Mouse (Mus musculus) hindbrain, embryonic 10.5 days (tissue): ENCODE data around the gene Dnajc5g. TPM values are rescaled to one million over a fixed set of nuclear protein-coding genes. Genes with fewer than 3 reads are reported as not detected.

Experiments used
- DNase-seq: peaks from one replicate; pipeline ENCODE4 v3.0.0-alpha.2; 2017; ENCODE audit warnings: low spot score
- H3K27ac ChIP-seq: fragments of 300-500 bp; sonication (generic); 2 replicates; pipeline ENCODE4 v1.5.1; 2016; ENCODE audit warnings: mild to moderate bottlenecking, moderate library complexity
- H3K27me3 ChIP-seq: fragments of 300-500 bp; sonication (generic); 2 replicates; pipeline ENCODE4 v1.6.1; 2016; ENCODE audit warnings: mild to moderate bottlenecking; ENCODE audit not compliant: poor library complexity, insufficient read depth, severe bottlenecking
- H3K36me3 ChIP-seq: fragments of 300-500 bp; sonication (generic); 2 replicates; pipeline ENCODE4 v1.6.1; 2016; ENCODE audit warnings: mild to moderate bottlenecking, moderate library complexity
- H3K4me1 ChIP-seq: fragments of 300-500 bp; sonication (generic); replicated peaks from 2 replicates; pipeline ENCODE4 v1.6.1; 2016; ENCODE audit warnings: mild to moderate bottlenecking
- H3K4me3 ChIP-seq: fragments of 300-500 bp; sonication (generic); 2 replicates; pipeline ENCODE4 v1.5.1; 2016; ENCODE audit warnings: mild to moderate bottlenecking, moderate library complexity
- H3K9me3 ChIP-seq: fragments of 300-500 bp; sonication (generic); 2 replicates; pipeline ENCODE4 v1.6.1; 2016; ENCODE audit warnings: mild to moderate bottlenecking, moderate library complexity
- WGBS: fragments of 180-500 bp; shearing (Covaris S2); methylation state at CpG from one replicate; pipeline ENCODE4 v1.1.7; 2016; 5-methylcytosine and 5-hydroxymethylcytosine counted together
- polyA plus RNA-seq: library from polyadenylated mRNA; unstranded; fragments of >200 nt; fragmentation: Nextera tagmentation; extraction: Ambion mirVana; gene quantifications from 2 replicates; pipeline ENCODE4 v1.2.1, GENCODE M21; 2016

Dnajc5g gene
- polyA plus RNA-seq, 1 experiment from 2014 or later = not detected

DNA sequence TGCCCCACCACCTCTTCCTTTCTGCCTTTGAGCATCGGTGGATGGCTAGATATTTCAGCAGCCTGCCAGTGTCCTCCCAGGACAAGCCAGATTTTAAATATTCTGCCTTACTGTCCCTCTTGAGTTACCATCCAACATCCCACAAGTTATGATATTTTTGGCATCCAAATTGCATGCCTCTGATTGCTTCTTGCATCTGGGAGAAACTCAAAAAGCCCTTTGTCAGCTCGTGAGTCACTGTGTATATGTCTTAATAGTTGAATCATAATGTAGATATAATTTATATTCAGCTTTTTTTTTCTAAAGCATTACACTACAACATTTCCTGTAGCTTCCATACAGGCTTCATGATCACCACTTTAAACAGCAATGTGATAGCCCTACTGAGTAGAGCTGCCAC, 19.0 kb upstream of the Dnajc5g start:
- Histone ChIP-seq H3K27me3 (peaks cover 78% of the 10 kb centered on the region), H3K4me1 (peaks cover 37% of the 10 kb centered on the region), H3K27ac (0 out of 2 replicates have a peak overlapping the region, but pooled peaks have one; percentile 35), H3K4me3 (no peak overlapping the region), H3K36me3 (no peaks in the 10 kb centered on the region), H3K9me3 (no peaks in the 10 kb centered on the region)
- WGBS = 80% methylated on average over 2 of the region's 2 CpGs
- DNase-seq = no peak

- peak; percentile 32 for DNase-seq
- Histone ChIP-seq H3K27me3 (peaks cover 100% of the 10 kb centered on the region), H3K27ac (peak overlapping the region; percentile 65), H3K4me1 (peaks cover 39% of the 10 kb centered on the region), H3K9me3 (no peaks in the 10 kb centered on the region), H3K4me3 (peak overlapping the region; percentile 47), H3K36me3 (no peaks in the 10 kb centered on the region)
- WGBS = under 1% methylated on average over 47 of the region's 53 CpGs
These were observed 13.7 kb upstream of the Dnajc5g start for GRCm38 (mm10) chr5:31092231-31092975.

GRCm38 (mm10) chr5:31093151-31094041, 12.7 kb upstream of the Dnajc5g start:
- H3K4me1 ChIP-seq = peaks cover 39% of the 10 kb centered on the region
- H3K9me3 ChIP-seq = no peaks in the 10 kb centered on the region
- peaks cover 100% of the 10 kb centered on the region for H3K27me3 ChIP-seq
- H3K36me3 ChIP-seq = no peaks in the 10 kb centered on the region
- DNase-seq = peak; percentile 57
- H3K4me3 ChIP-seq = peak overlapping the region; percentile 47
- WGBS = under 1% methylated on average over 54 of the region's 54 CpGs
- peak overlapping the region; percentile 65 for H3K27ac ChIP-seq

- Histone ChIP-seq H3K4me3 (peak overlapping the region; percentile 47), H3K27ac (no peak overlapping the region), H3K27me3 (peaks cover 96% of the 10 kb centered on the region), H3K36me3 (no peaks in the 10 kb centered on the region), H3K4me1 (peaks cover 39% of the 10 kb centered on the region), H3K9me3 (no peaks in the 10 kb centered on the region)
- 2% methylated on average over 29 of the region's 29 CpGs for WGBS
- peak; percentile 31 for DNase-seq
These were observed 11.8 kb upstream of the Dnajc5g start for GRCm38 (mm10) chr5:31094100-31094798.

GRCm38 (mm10) chr5:31094799-31095691, 11.0 kb upstream of the Dnajc5g start:
- peak; percentile 62 for DNase-seq
- under 1% methylated on average over 59 of the region's 59 CpGs for WGBS
- no peak overlapping the region for H3K27ac ChIP-seq

DNA sequence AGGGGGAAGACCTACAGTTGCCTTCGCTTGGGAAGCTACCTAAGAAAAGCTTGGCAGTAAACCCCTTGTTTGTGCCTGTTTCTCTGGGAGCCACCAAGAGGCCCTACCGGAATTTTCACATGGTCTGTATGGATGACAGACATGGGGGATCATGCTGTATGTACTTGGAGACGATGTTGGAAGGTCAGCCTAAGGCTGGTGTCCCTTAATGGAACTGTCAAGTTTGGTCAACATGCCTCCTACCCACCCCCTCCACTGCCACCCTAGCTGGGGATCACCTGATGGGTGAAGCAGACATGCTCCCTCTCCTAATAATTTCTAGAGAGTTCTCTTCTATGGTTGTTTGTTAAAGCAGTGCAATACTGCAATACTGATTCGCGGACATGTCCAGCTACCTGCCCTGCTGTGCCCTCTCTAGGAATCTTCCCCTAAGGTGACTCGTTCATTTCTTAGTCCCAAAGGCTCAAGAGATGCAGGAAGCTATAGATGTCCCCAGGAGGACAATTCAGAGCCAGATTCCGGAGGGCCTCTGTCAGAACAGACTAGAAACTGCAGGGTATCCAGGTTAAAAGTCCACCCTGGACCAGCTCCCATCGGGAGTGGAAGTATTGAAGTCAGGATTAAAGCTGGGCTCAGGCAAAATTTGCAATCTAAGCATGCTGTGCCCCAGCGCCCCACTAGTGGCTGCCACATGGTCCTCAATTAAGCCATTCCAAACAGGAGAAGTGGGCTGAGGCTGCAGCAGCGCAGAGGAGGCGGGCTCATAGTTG, 10.2 kb upstream of the Dnajc5g start:
- Histone ChIP-seq H3K36me3 (no peaks in the 10 kb centered on the region), H3K27ac (no peak overlapping the region), H3K4me3 (peak overlapping the region; percentile 47), H3K27me3 (peaks cover 87% of the 10 kb centered on the region), H3K9me3 (no peaks in the 10 kb centered on the region), H3K4me1 (peaks cover 39% of the 10 kb centered on the region)
- no peak for DNase-seq
- 26% methylated on average over 11 of the region's 11 CpGs for WGBS

More at GRCm38 (mm10) chr5:31094799-31095691, 11.0 kb upstream of the Dnajc5g start:
- Histone ChIP-seq H3K4me1 (peaks cover 39% of the 10 kb centered on the region), H3K36me3 (no peaks in the 10 kb centered on the region), H3K9me3 (no peaks in the 10 kb centered on the region), H3K27me3 (peaks cover 95% of the 10 kb centered on the region), H3K4me3 (peak overlapping the region; percentile 47)

DNA sequence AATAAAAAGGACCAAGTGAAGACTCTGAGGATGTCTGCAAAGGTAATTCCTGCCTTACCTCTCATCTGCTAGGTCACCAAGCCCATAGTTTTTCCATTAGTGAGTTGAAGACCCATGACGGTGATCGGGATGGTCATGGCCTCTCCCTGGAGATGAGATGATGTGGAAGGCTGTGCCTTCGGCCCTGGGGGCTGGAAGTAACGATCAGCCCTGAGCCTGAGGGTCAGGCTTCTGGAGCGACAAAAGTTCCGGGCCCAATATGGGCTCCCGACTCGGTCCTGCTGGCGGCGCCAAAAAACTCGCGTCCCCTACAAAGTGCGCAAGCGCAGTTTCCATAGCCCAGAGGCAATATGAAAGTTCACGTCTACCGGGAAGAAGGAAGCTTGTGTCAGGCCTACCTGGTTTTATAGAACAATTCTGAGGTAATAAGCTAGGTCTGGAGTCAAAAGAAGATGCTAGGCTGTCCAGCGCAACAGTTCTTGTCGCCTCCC, 2.0 kb downstream of the Dnajc5g start, which contains the start of gene Slc30a3:
Gene Slc30a3, minus strand, starts transcription at position 238 of the 491 bp plus-strand sequence.
- Histone ChIP-seq H3K27ac (no peak within 1 kb of the TSS), H3K36me3 (no peaks in the 10 kb centered on the region), H3K4me1 (no peaks in the 10 kb centered on the region), H3K27me3 (peaks cover 3% of the 10 kb centered on the region; the same call in 1 of the 2 replicates), H3K9me3 (no peaks in the 10 kb centered on the region), H3K4me3 (no peak within 1 kb of the TSS)
- DNase-seq = no peak
- 91% methylated on average over 18 of the region's 18 CpGs for WGBS

DNA sequence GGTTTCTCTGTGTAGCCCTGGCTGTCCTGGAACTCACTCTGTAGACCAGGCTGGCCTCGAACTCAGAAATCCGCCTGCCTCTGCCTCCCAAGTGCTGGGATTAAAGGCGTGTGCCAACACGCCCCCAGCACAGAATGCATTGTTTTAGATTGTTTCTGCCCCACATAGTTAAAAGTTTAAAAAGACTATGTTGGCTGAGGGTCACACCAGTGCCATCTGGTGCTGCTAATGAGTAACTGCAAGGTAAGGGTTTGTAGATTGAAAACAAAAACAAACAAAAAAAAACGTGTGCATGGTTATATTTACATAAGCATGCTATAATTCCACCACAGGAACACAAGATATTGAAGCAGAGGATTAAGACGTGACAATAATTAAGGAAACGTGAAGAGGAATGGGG, 4.7 kb downstream of the Dnajc5g start:
- Histone ChIP-seq H3K4me3 (no peak overlapping the region), H3K27me3 (peaks cover 3% of the 10 kb centered on the region; the same call in 1 of the 2 replicates), H3K27ac (no peak overlapping the region), H3K9me3 (no peaks in the 10 kb centered on the region), H3K4me1 (no peaks in the 10 kb centered on the region), H3K36me3 (no peaks in the 10 kb centered on the region)
- WGBS = 39% methylated on average over 7 of the region's 7 CpGs
- no peak for DNase-seq

- Histone ChIP-seq H3K36me3 (no peaks in the 10 kb centered on the region), H3K4me3 (no peak within 1 kb of the TSS), H3K4me1 (no peaks in the 10 kb centered on the region), H3K27ac (no peak within 1 kb of the TSS), H3K9me3 (no peaks in the 10 kb centered on the region), H3K27me3 (peaks cover 9% of the 10 kb centered on the region; the same call in 1 of the 2 replicates)
- no peak for DNase-seq
- 39% methylated on average over 3 of the region's 3 CpGs for WGBS
These were observed 10.3 kb downstream of the Dnajc5g start, which contains the start of gene Trim54 for GRCm38 (mm10) chr5:31116354-31116753. Gene Trim54 (plus strand): TSS chr5:31116712.

GRCm38 (mm10) chr5:31116912-31117311, 10.8 kb downstream of the Dnajc5g start:
- H3K4me1 ChIP-seq = no peaks in the 10 kb centered on the region
- 28% methylated on average over 10 of the region's 10 CpGs for WGBS
- no peak for DNase-seq

DNA sequence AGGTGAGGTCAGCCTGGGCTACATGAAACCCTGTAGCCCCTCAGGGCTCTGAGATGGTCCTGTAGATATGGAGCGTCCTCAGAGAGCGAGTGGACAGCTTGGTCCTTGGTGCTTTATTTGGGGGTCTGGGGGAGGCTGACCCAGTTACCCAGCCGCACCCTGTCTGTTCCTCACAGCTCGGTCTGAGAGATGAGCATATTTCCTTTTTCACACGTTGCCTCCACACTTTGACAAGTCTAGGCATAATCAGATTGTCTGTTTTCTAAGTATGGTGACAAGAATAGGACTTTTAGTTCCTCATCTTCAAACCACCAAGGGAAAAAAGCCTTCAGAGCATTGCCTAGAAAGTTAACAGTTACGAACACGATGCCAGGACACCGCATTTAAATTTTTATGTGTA, 15.0 kb downstream of the Dnajc5g start:
- Histone ChIP-seq H3K9me3 (no peaks in the 10 kb centered on the region), H3K27me3 (peaks cover 9% of the 10 kb centered on the region; the same call in 1 of the 2 replicates), H3K27ac (no peak overlapping the region), H3K36me3 (no peaks in the 10 kb centered on the region), H3K4me1 (no peaks in the 10 kb centered on the region), H3K4me3 (no peak overlapping the region)
- 84% methylated on average over 8 of the region's 8 CpGs for WGBS
- no peak for DNase-seq

More at GRCm38 (mm10) chr5:31116912-31117311, 10.8 kb downstream of the Dnajc5g start:
- H3K36me3 ChIP-seq = no peaks in the 10 kb centered on the region
- no peak overlapping the region for H3K4me3 ChIP-seq
- H3K27ac ChIP-seq = no peak overlapping the region
- H3K27me3 ChIP-seq = peaks cover 9% of the 10 kb centered on the region; the same call in 1 of the 2 replicates
- H3K9me3 ChIP-seq = no peaks in the 10 kb centered on the region
